Mouse (Mus musculus): ENCODE results near the gene Cog4. TPM values are rescaled to one million over a fixed set of nuclear protein-coding genes. Genes with fewer than 3 reads are reported as not detected.

Gene Cog4
- total and polyA plus RNA-seq, 3 experiments: 34.8 to 74.1 (median 66.2) TPM

GRCm38 (mm10) chr8:110888441-110888840 lies 42.0 kb downstream of the Cog4 start:
- no peaks in the 10 kb centered on the region for H3K27me3 ChIP-seq (ENCODE audit: control insufficient read depth, insufficient read depth, low read length)
- no peaks in the 10 kb centered on the region for H3K4me1 ChIP-seq (ENCODE audit: control insufficient read depth, insufficient read depth, low read length)
- TF ChIP-seq EP300 (IDR thresholded peaks at IDR 0.05; ENCODE audit: insufficient read depth, low read depth, low read length): no peak
- no peak for TF ChIP-seq POLR2A (IDR thresholded peaks at IDR 0.05; ENCODE audit: insufficient read depth, low read depth, low read length)
- no peak for TF ChIP-seq CTCF (IDR thresholded peaks at IDR 0.05)
- no peaks in the 10 kb centered on the region for H3K79me2 ChIP-seq (replicated peaks; ENCODE audit: control insufficient read depth, insufficient read depth, low read length)
- 93% methylated on average over 8 of the region's 8 CpGs for WGBS
- H3K36me3 ChIP-seq (ENCODE audit: control insufficient read depth, insufficient read depth, low read length): no peaks in the 10 kb centered on the region
- DNase-seq: no peak
- H3K4me3 ChIP-seq: no peak overlapping the region
- H3K9ac ChIP-seq (ENCODE audit: low read depth, low read length): no peak overlapping the region
- intact Hi-C loops (cut with DNase I): no loop called here
- H3K27ac ChIP-seq: no peak overlapping the region

- Histone ChIP-seq H3K4me1 (ENCODE audit: control insufficient read depth, insufficient read depth, low read length) (no peaks in the 10 kb centered on the region), H3K9ac (ENCODE audit: low read depth, low read length) (no peak overlapping the region), H3K79me2 (replicated peaks; ENCODE audit: control insufficient read depth, insufficient read depth, low read length) (no peaks in the 10 kb centered on the region), H3K36me3 (ENCODE audit: control insufficient read depth, insufficient read depth, low read length) (no peaks in the 10 kb centered on the region), H3K27me3 (ENCODE audit: control insufficient read depth, insufficient read depth, low read length) (no peaks in the 10 kb centered on the region), H3K27ac (no peak overlapping the region), H3K4me3 (no peak overlapping the region)
- no peak for DNase-seq
- intact Hi-C loops (cut with DNase I): no loop called here
- 82% methylated on average over 16 of the region's 16 CpGs for WGBS
- TF ChIP-seq CTCF (IDR thresholded peaks at IDR 0.05): no peak
- TF ChIP-seq EP300 (IDR thresholded peaks at IDR 0.05; ENCODE audit: insufficient read depth, low read depth, low read length): no peak
- no peak for TF ChIP-seq POLR2A (IDR thresholded peaks at IDR 0.05; ENCODE audit: insufficient read depth, low read depth, low read length)
Measured at GRCm38 (mm10) chr8:110888860-110889259, 42.5 kb downstream of the Cog4 start.

- no peaks in the 10 kb centered on the region for H3K79me2 ChIP-seq (replicated peaks; ENCODE audit: control insufficient read depth, insufficient read depth, low read length)
- no peaks in the 10 kb centered on the region for H3K4me1 ChIP-seq (ENCODE audit: control insufficient read depth, insufficient read depth, low read length)
- 78% methylated on average over 12 of the region's 12 CpGs for WGBS
- intact Hi-C loops (cut with DNase I): no loop called here
- H3K4me3 ChIP-seq: no peak overlapping the region
- TF ChIP-seq POLR2A (IDR thresholded peaks at IDR 0.05; ENCODE audit: insufficient read depth, low read depth, low read length) (no peak), EP300 (IDR thresholded peaks at IDR 0.05; ENCODE audit: insufficient read depth, low read depth, low read length) (no peak), CTCF (IDR thresholded peaks at IDR 0.05) (no peak)
- H3K27me3 ChIP-seq (ENCODE audit: control insufficient read depth, insufficient read depth, low read length): no peaks in the 10 kb centered on the region
- H3K36me3 ChIP-seq (ENCODE audit: control insufficient read depth, insufficient read depth, low read length): no peaks in the 10 kb centered on the region
- DNase-seq: no peak
- no peak overlapping the region for H3K27ac ChIP-seq
- H3K9ac ChIP-seq (ENCODE audit: low read depth, low read length): no peak overlapping the region
Measured at GRCm38 (mm10) chr8:110889904-110890470, 43.6 kb downstream of the Cog4 start.

GRCm38 (mm10) chr8:110892040-110892439 lies 45.6 kb downstream of the Cog4 start:
- intact Hi-C loops (cut with DNase I): no loop called here
- H3K36me3 ChIP-seq (ENCODE audit: control insufficient read depth, insufficient read depth, low read length): no peaks in the 10 kb centered on the region
- TF ChIP-seq POLR2A (IDR thresholded peaks at IDR 0.05; ENCODE audit: insufficient read depth, low read depth, low read length): no peak
- no peak for TF ChIP-seq EP300 (IDR thresholded peaks at IDR 0.05; ENCODE audit: insufficient read depth, low read depth, low read length)
- no peak for TF ChIP-seq CTCF (IDR thresholded peaks at IDR 0.05)
- WGBS: 90% methylated on average over 7 of the region's 7 CpGs
- H3K27me3 ChIP-seq (ENCODE audit: control insufficient read depth, insufficient read depth, low read length): no peaks in the 10 kb centered on the region
- DNase-seq: no peak
- H3K4me1 ChIP-seq (ENCODE audit: control insufficient read depth, insufficient read depth, low read length): no peaks in the 10 kb centered on the region
- H3K4me3 ChIP-seq: no peak overlapping the region
- no peak overlapping the region for H3K9ac ChIP-seq (ENCODE audit: low read depth, low read length)
- no peak overlapping the region for H3K27ac ChIP-seq
- H3K79me2 ChIP-seq (replicated peaks; ENCODE audit: control insufficient read depth, insufficient read depth, low read length): no peaks in the 10 kb centered on the region

GRCm38 (mm10) chr8:110892913-110893312 lies 46.5 kb downstream of the Cog4 start:
- H3K9ac ChIP-seq (ENCODE audit: low read depth, low read length): no peak overlapping the region
- H3K4me3 ChIP-seq: no peak overlapping the region
- H3K4me1 ChIP-seq (ENCODE audit: control insufficient read depth, insufficient read depth, low read length): no peaks in the 10 kb centered on the region
- no peak for DNase-seq
- H3K27me3 ChIP-seq (ENCODE audit: control insufficient read depth, insufficient read depth, low read length): no peaks in the 10 kb centered on the region
- WGBS: 100% methylated on average over 2 of the region's 2 CpGs
- no peaks in the 10 kb centered on the region for H3K36me3 ChIP-seq (ENCODE audit: control insufficient read depth, insufficient read depth, low read length)
- TF ChIP-seq EP300 (IDR thresholded peaks at IDR 0.05; ENCODE audit: insufficient read depth, low read depth, low read length) (no peak), CTCF (IDR thresholded peaks at IDR 0.05) (no peak), POLR2A (IDR thresholded peaks at IDR 0.05; ENCODE audit: insufficient read depth, low read depth, low read length) (no peak)
- no peak overlapping the region for H3K27ac ChIP-seq
- intact Hi-C loops (cut with DNase I): no loop called here
- no peaks in the 10 kb centered on the region for H3K79me2 ChIP-seq (replicated peaks; ENCODE audit: control insufficient read depth, insufficient read depth, low read length)

- Histone ChIP-seq H3K4me3 (no peak overlapping the region), H3K27ac (no peak overlapping the region), H3K79me2 (replicated peaks; ENCODE audit: control insufficient read depth, insufficient read depth, low read length) (no peaks in the 10 kb centered on the region; the same call in 1 of the 2 replicates), H3K4me1 (ENCODE audit: control insufficient read depth, insufficient read depth, low read length) (no peaks in the 10 kb centered on the region), H3K36me3 (ENCODE audit: control insufficient read depth, insufficient read depth, low read length) (no peaks in the 10 kb centered on the region), H3K27me3 (ENCODE audit: control insufficient read depth, insufficient read depth, low read length) (no peaks in the 10 kb centered on the region), H3K9ac (ENCODE audit: low read depth, low read length) (no peak overlapping the region)
- intact Hi-C loops (cut with DNase I): no loop called here
- WGBS: 81% methylated on average over 10 of the region's 10 CpGs
- DNase-seq: no peak
- TF ChIP-seq EP300 (IDR thresholded peaks at IDR 0.05; ENCODE audit: insufficient read depth, low read depth, low read length) (no peak), POLR2A (IDR thresholded peaks at IDR 0.05; ENCODE audit: insufficient read depth, low read depth, low read length) (no peak), CTCF (IDR thresholded peaks at IDR 0.05) (no peak)
Measured at GRCm38 (mm10) chr8:110894851-110895250, 48.5 kb downstream of the Cog4 start.
